Mouse (Mus musculus): ENCODE measurements at regions not wholly inside any gene's neighbourhood (a gene's known extent, or its start where the extent isn't known, plus 50 kb on each side); places are given as distances from the start of the nearest gene placed in this dataset.
A peak's percentile ranks its signal among the peaks of the same experiment; 100 is the strongest.
"Not testable (repeated sequence)": the region's sequence is repeated elsewhere in the genome, so short reads cannot be mapped to it uniquely, and the experiment has no call there.

DNA sequence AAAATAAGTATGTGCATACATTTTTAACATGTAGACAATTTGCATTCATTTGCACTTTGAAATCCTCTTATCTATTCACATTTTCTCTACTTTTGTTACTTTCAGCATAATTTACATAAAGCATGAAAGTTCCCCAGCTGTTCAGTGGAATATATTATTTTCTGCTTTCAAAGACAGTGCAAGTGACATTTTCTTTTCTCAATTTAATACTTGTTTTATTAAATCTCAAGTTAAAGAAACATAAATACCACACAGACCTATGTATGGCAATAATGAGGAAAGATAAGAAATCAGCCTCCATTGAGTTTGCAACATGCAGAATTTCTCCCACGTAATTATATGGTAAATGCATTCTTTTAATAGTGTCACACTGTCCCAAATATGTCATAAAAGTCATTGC lies 1168.1 kb upstream of the Gje1 start:
- no peak for DNase-seq (ENCODE audit: low read depth, low spot score)

DNA sequence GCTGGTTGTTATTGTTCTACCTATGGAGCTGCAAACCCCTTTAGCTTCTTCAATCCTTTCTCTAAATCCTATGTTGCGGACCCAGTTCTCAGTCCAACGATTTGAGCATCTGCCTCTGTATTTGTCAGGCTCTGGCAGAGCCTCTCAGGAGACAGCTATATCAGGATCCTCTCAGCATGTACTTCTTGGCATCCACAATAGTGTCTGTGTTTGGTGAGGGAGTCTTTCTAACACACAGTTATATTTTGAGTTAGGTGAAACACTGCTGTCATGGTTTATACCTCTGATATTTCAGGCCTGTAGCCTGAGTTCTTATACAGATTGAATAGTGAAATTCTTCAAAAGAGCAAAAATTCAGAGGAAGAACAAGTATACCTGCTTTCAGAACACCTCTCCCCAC lies 1150.0 kb upstream of the Gje1 start:
- DNase-seq (ENCODE audit: low read depth, low spot score) = no peak

DNA sequence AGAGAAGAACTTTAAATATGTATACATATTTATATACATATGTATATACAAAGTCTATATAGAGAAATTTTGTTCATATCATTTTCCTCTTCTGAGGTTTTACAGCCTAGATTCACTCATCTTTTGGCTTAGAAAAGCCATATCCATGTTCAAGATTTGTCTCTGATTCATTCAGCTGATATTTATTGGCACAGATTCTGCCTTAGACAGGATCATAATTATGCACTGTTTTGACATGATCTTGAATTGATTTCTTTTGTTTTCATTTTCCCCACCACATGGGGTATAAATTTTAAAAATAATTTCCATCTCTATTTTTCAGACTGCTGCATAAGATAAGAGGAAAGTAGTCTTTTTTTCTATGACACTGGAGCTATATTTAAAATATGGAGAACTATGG lies 1148.9 kb upstream of the Gje1 start:
- DNase-seq (ENCODE audit: low read depth, low spot score) = no peak

DNA sequence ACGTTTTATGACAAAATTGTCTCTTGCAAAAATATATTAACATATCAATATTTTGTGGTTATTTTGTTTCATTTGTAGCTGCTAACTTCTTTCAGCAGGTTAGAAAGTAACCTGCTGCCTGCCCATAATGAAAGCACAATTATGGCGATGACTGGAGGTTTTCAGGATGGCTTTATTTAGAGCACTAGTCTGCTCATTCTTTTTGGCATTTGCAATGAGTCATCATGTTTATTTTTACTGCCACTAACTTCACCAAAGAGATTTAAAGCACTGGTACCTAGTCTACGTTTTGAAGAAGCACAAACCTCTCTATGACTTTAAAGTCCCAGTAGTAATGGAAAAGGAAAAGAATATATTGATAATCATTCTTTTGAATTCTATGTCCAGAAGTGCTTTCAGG lies 1123.4 kb upstream of the Gje1 start:
- DNase-seq (ENCODE audit: low read depth, low spot score) = no peak

DNA sequence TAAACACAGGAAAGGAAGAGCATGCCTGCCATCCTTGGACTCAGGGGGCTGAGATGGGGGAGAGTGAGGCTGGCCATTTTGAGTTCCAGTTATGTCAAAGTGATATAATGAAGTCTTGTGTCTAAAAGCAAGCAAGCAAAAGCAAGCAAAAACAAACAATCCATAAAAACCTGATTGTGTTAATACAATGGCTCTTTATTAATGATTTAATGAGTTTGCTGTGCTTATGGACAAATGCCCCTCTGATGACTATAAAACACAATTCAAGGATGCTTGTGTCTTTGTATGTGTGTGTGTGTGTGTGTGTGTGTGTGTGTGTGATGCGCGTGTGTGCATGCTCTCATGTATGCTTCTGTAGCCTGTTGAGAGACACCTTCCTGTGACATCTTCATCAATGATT lies 1114.3 kb upstream of the Gje1 start:
- DNase-seq (ENCODE audit: low read depth, low spot score) = no peak

DNA sequence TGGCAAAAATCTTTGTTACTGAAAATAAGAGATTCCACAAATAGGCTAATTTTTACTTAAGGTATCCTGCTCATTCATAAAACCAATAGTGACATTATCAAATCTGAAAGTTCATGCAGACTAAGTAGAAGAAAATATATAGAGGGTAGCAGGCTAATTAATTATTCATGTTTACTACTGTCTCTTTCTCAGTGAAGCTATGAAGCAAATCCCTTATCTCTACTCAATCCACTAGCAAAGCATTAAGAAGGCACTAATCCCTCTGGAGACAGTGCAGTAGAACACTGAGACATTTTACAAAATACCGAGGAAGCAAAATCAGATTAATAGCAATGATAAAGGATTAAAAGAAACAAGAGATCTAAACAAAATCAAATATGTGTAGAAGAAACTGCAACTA lies 1107.4 kb upstream of the Gje1 start:
- no peak for DNase-seq (ENCODE audit: low read depth, low spot score)

DNA sequence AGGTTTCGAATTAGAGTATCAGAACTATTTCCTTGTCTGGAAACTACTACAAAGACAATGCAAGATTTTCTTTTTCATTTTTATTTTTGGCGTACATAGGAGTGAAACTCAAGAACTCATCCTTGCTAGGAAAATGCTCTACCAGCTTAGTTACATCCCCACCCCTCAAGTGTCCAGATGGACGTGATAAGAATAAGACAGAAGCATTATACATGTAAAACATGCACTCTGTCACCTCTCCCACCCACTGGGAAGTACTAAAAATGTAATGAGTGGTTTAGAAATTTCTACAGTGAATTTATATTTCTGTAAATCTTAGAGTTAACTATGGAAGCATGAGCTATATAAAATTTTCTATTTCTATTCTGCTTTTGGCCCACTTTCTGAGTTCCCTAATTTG lies 1089.3 kb upstream of the Gje1 start:
- no peak for DNase-seq (ENCODE audit: low read depth, low spot score)

DNA sequence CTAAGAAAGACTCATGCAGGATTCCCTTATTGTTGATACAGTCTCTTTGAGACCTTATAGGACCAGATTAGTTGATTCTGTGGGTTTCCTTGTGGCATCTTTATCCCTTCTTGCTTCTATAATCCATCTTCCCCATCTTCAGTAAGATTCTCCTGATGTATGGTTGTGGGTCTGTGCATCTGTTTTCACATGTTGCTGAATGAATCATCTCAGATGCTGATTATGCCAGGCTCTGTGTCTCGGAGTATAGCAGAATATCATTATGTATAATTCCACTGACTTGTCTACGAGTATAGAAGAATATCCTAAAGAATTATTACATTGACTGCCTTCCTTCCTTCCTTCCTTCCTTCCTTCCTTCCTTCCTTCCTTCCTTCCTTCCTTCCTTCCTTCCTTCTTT lies 1087.8 kb upstream of the Gje1 start:
- no peak for DNase-seq (ENCODE audit: low read depth, low spot score)

DNA sequence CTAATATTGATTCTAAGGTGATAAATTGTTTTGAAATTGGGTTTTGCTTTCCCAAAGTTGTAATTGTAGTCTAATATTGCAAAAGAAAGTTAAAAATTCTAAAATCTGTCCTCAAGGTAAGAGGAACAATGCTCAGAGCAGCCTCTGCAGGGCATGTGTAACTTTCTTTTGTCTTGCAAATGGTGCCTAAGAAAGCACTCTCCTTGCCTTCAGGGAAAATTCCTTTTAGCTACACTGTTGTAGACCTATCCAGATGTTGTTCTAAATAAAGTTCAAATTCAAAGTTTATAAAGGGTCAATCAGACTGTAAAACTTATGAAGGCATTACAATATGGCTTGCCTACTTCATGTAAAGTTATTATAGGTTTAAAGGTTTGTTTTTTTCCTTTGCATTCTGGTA lies 1075.2 kb upstream of the Gje1 start:
- not testable (repeated sequence) for DNase-seq (ENCODE audit: low read depth, low spot score)

DNA sequence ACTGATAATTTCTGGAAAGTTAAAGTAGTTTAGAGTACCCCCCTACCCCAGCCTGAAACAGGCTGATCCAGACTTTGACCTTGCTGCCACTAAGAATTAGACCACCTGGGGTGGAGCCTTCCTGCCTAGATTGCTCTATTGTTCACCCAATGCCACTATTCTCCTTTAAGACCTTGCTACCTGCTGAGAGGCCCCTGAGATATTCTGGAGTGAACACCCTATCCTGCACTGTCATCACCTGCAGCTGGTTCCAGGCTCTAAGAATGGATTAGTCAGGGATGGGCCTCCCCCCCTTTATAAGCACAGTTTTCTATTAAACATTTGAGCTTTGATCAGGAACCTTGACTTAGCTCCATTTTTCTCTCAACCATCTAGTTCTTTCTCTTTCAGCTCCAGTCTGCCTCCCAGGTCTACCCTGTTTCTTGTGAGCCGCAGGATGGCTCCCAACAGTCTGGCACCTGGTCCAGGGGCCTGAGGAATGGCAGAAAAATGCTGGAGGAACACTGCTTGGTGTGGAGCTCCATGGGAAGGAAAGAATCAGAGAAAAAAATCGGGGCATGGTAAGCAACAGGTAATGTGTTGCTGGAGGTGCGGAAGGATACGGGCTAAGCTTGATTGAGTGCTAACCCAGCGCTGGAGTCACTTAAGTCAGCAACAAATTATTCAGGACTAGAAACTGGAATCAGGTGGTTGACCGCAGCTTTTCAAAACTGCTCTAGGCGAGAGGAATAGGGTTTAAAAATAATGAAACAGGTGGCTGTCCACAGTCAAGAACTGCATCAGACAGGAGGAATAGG lies 1073.7 kb upstream of the Gje1 start:
- peak; percentile 87 for DNase-seq (ENCODE audit: low read depth, low spot score)

DNA sequence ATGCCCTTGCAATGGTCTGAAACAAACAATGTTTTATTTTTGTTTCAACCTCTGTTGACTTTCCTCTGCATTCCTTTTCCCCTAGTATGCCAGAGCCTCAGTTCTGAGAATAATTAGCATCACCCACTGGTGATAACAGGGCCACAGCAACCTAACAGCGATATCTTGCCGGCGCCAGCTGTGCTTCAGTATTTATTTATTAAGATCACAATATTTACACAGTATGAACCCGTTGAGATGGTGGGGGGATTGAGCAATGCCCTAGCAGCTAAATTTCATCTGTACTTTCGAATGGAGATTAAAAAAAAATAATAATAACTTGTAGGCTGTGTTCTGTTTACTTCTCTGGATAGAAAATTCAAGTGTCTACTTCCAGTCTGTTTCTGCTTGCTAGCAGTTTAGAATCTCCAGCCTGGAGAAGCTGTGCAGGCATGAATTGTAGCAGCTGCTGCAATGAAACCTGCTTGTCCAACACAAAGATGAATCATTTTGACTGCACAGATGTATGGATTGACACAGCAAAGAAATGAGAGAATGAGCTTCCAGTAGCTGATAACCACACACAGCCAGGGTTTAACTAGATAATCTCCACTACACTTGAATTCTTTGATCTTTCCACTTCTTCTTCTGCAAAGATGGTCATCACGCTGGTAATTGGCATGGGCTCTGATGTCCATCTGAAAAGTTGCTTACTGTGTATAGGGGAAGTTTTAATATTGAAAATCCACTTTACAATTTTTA lies 1042.1 kb upstream of the Gje1 start:
- no peak for DNase-seq (ENCODE audit: low read depth, low spot score)

DNA sequence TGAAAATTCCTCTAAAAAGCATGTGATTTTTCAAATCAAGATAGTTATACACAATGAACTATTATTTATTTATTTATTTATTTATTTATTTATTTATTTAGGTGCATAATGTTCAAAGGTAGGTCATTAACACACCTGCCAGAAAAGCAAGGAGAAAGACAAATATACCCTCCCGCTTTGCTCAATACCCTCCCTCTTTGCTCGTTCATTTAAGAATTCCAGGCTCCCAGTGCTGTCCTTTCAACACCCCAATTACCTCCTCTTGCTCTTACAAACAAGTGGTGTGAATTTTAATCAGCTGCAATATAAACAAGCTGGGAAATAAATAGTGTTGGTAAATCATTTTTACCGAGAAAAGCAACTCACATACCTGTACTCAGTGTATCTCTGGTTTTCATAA lies 1041.6 kb upstream of the Gje1 start:
- DNase-seq (ENCODE audit: low read depth, low spot score) = no peak

DNA sequence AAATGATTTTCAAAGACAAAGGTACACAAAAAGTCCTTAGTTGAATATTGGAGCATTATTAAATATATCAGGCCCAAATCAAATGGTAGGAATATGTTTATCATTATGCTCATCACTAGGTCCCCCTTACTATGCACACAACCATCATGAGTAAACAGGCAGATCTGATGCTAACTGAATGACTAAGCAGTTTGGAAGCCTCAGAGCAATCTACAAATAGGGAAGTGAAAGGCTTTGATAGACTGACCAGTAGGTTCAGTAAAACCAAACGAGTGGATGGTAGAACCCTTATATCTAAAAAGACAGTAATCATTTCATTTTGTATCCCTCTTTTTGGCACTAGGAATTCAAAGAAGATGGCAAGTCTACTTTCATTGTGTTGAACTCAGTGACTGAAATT lies 1039.5 kb upstream of the Gje1 start:
- no peak for DNase-seq (ENCODE audit: low read depth, low spot score)

DNA sequence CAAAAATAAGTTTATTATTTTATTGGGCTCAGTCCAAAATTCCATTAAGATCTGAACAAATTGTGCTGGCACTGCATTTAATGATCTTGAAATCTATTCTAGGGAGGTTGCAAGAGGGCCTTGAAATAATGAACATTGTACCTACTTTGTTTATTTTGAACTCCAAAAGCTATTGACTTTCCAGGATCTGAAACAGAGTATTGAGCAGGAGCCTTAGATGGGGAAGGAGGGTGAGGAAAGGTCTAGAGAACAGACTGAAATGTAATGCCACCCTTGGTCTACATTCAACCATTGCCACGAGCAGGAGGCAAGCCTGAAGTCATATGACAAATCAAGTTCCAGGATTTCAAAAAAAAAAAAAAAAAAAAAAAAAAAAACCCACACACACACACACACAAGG lies 1028.9 kb upstream of the Gje1 start:
- no peak for DNase-seq (ENCODE audit: low read depth, low spot score)

DNA sequence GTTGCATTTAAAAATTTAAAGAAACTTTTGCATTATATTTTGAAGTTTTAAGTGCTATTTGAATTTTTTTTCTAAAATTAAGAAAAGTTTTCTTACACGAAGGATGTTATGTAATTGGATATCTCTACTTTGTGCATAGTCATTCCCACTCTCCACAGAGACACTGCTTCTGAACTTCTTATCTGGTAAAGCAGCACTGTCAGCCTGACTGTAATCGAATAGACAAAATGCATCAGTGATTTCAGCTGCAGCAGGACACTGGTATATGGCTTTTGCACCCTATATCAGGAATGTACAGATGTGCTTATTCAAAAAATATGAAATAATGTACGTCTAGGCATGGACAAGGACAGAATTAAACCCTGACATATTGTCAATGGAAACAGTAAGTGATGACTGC lies 1020.6 kb upstream of the Gje1 start:
- DNase-seq (ENCODE audit: low read depth, low spot score) = no peak

DNA sequence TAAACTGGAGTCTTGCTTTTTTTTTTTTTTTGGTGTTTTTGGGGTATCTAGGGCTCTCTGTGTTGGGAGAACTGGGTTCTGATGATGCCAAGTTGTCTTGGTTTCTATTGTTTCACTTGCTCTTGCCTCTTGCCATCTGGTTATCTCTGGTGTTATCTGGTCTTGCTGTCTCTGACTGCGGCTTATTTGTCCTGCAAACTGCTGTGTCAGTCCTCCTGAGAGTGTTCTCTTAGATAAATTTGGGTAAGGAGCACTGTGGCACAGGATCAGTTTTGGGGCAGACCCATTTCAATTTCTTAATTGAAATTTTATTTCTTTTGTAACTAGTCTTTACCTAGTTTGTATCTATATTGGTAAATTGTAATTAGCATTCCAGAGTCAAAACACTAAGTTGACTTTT lies 1013.3 kb upstream of the Gje1 start:
- DNase-seq (ENCODE audit: low read depth, low spot score) = no peak

DNA sequence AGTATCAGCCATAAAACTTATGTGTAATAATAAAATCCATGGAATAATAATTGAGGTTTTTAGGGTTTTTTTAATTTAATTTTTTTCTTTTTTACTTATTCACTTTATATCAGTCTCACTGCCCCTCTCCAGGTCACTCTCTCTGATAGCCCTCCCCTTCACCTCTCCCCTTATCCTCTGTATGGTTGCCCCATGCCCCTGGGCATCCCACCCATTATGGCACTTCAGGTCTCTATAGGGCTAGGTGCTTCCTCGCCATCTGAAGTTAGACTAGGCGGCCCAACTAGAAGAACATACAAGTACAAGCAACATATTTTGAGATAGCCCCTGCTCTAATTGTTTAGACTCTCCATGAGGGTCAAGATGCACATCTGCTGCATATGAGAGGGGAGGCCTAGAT lies 979.9 kb upstream of the Gje1 start:
- DNase-seq (ENCODE audit: low read depth, low spot score) = no peak

DNA sequence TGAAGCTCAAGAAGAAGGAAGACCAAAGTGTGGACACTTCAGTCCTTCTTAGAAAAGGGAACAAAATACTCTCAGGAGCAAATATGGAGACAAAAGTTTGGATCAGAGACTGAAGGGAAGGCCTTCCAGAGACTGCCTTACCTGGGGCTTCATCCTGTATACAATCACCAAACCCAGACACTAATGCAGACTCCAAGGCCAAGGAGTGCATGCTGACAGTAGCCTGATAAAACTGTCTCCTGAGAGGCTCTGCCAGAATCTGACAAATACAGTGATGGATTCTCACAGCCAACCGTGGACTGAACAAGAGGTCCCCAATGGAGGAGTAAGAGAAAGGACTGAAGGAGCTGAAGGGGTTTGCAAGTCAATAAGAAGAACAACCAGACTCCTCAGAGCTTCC lies 979.0 kb upstream of the Gje1 start:
- no peak for DNase-seq (ENCODE audit: low read depth, low spot score)

DNA sequence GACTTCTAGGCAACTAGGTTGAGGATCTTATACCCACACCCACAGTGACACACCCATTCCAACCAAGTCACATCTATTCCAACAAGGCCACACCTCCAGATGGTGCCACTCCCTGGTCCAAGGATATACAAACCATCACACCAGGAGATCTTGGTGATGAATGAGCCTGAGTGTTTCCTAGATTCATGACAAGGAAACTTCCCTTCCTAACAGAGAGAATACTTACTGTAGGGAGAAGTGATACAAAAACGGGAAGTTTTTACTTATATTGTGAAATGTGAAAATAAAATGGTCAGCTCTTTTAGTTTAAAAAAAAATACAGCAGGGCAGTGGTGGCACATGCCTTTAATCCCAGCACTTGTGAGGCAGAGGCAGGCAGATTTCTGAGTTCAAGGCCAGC lies 953.6 kb upstream of the Gje1 start:
- DNase-seq (ENCODE audit: low read depth, low spot score) = peak; percentile 2

Data from R1 (cell line).